Mouse (Mus musculus): ENCODE results near the gene Ank3.

The Ank3 gene

DNA sequence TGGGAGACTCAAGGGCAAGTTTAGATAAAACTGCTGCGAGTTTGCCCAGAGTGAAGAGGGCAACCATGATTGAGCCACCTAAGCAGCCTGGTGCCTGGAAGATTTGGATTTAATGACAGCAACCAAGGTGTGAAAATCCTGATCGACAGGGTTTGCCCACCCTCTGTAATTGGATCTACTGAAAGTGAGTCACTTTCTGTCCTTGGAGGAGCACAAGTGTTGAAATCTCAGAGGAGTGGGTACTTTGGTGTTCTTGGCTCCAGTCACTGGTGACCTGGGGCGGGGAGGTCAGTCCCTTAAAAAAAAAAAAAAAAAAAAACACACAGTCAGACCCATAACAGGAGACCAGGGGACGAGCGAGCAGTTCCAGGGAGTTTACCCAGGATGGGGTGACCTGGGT is 624.0 kb downstream of the Ank3 start:
- peak; percentile 59 for DNase-seq

DNA sequence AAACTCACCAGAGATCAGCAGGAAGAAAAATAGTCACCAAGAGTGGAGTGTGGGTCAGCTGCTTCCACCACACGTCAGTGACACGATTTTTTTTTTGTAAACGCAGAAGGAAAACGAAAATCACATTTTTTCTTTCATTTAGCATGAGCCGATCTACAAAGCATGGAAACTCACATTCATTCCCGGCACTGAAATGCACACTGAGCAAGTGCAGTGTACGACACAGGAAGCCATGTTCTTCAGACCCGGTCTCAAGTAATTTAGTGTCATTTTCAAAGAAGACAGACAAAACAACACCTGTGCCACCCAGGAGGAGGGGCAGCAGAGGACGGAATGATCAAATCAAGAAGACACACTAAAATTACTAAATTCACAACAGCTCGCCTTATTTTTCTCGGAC is 625.3 kb downstream of the Ank3 start:
- no peak for DNase-seq

DNA sequence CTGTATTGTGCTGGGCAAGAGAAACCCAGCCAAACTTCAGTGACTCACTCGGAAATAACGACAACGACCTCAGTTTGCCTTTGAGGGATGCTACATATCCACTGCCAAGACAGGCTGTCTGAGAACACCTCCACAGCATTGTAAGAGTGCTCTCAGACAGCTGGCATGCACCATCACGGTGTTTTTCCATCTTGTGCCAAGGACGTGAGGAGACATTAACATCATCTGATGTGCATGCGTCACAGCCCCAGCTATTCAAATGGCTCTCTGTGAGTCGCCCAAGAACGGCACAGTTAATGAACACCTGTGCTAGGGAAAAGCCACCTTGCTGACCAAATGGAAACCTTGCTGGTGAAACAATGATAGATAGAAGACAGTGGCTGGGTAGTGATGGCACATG is 633.4 kb downstream of the Ank3 start:
- no peak for DNase-seq

DNA sequence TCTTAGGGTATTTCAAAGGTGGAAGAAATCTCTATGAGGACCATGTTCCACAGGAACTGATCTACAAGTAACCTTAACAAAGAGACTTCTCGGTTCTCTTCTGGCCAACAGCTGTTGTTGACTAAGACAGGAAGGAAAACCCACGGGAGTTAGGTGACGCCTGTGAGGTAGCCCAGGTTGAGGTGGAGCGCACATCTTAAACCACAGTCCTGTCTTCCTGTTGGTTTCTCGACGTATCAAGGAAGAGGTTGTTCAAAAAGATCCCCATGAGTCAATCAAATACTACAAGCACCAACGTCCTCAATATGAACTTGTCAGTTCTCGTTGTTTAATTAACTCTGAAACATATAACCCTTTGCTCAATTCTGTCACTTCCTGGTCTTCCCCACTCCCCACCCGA is 634.4 kb downstream of the Ank3 start:
- no peak for DNase-seq

DNA sequence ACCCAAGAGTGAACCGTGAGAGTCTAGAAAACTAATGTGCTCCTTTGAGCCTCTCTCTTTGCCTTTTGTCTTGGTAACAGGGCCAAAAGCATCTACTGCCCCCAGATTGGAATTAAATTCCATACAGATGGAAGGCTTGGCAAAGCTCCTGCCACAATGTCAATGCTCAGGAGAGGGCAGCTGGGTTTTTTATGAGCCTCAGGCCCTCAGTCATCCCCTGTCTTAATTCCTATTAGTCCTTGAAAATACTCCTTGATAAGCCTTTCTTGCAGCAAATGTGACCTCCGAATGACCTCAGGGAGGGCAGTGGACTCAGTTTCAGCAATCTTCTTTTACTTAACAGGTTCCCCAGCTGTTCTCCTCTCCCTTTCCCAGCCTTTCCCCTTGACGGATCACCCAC is 635.3 kb downstream of the Ank3 start:
- DNase-seq, result no peak

DNA sequence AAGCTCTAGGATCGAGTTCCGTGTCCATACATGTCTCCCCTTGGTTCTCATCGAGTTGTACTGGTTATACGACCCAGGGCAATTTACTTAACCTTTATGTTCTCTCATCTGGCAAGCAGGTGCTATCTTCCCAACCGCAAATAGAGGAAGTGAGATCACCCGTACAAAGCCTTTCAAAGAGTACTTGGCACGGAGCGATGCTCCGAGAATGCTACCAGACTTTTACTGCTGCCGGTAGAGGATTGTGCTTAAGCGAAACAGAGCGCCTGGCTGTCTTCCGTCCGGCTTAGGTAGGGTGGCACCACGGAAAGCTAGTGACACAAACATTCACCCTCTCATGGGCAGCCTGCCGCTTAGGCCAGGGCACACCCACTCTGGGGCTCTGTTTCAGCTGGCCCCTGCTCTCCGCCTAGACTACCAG is 641.3 kb downstream of the Ank3 start:
- peak; percentile 44 for DNase-seq

DNA sequence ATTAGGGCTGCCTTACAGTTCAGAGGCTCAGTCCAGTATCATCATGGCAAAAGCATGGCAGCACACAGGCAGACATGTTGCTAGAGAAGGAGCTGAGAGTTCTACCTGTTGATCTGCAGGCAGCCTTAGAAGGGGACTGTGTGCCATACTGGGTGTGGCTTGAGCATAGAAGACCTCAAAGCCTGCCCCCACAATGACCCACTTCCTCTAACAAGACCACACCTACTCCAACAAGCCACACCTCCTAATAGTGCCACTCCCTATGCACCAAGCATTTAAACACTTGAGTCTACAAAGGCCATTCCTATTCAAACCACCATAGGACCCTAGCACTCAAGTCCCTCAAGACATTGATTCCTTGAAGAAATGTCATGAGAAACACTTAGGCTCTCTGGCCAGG is 643.0 kb downstream of the Ank3 start:
- DNase-seq, result no peak

DNA sequence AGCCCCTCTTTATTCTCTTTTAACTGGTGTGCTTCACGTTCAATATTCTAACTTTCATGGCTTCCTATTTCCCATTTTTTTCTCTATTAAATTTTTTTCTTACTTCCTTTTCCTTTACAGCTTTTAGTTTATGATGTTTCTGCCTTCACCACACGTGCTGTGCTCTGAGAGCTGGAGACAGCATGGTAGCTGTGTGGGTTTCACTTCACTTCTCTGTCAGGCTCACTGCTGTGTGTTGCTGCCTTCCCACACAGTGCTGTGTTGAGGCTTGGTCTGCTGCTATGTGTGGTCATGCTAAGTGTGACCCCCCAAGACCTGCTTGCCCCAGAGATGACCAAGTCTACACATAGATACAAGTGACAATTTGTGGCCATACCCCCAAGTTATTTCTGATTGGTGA is 647.1 kb downstream of the Ank3 start:
- DNase-seq, result no peak

DNA sequence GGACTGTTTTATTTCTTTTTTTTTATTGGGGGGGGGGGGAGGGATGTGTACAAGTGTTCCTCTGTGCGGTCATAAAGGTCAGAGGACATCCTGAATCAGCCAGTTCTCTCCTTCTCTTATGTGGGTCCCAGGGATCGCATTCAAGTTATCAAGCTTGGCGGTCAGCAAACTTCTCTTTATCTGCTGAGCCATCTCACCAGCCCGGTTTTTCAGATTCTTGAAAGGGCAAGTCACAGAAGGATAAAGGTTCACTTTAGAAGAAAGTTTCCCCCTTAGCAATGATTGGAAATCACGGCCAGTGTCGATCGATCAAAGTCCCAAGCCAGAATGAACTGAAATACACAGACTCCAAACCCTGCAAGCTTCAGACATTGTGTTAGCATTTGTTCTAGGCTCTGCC is 651.2 kb downstream of the Ank3 start:
- no peak for DNase-seq

DNA sequence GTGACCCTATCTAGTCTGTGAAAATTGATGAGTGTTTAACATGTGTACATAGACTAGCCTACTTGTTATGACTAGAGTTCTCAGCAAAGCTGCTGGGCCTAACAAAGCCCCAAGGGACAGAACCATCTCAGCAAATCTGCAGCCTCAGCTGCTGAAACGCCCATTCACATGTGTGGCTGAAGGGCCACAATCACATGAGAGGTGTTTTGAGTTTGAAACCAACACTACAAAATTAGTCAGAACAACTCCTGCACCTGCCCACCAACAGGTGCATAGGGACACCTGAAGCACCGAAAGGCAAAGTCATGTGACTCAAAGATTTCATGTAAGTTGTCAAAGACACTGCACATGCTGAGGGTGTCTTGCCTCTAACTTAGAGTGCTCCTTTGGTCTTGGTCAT is 656.7 kb downstream of the Ank3 start:
- DNase-seq, result no peak

DNA sequence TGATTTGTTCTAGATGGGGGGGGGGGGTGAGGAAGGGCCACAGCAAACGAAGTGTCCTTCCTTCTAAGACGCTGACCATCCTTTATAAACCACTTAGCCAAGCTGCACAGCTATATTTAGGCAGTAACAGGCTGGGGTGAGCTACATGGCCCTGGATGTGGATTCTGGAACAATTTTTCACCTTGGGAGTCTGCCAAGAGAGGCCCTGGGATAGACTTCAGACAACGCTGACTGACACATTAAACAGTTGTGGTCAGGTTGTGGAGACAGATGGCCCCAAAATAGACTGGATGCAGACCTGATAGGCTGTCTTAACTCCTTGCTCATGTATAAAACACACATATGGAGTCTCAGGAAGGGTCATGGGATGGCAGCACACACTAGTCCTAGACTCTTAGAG is 658.5 kb downstream of the Ank3 start:
- peak; percentile 71 for DNase-seq

DNA sequence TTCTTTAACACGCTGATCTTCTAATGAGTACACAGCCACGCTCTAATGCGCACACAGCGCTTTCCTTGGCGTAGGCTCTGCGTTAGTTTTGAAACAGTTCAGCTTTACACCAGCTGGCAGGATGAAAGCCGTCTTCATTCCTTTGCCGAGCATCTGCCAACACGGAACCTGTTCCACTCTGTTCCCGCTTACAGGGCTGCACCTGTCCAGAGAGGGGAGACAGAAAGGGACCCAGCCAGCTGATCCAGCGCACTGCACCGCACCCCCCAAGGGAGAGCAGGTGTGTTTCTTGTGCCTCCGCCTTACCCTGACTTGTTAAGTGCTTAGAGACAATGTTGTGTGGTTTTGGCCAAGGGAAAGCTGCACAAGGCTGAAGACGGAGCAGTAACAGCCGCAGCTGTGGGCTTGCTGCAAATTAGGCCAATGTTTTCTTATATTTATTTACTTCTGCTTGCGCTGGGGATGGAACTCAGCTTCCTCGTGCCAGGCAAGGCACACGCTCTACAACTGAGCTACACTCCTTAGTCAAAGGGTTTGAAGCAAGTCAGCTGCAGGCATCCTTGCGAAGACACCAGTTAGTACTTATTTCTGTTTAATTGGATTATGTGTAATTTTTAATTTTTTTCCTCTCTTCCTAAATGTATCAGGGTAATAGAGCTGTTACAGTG is 661.6 kb downstream of the Ank3 start:
- peak; percentile 39 for DNase-seq

DNA sequence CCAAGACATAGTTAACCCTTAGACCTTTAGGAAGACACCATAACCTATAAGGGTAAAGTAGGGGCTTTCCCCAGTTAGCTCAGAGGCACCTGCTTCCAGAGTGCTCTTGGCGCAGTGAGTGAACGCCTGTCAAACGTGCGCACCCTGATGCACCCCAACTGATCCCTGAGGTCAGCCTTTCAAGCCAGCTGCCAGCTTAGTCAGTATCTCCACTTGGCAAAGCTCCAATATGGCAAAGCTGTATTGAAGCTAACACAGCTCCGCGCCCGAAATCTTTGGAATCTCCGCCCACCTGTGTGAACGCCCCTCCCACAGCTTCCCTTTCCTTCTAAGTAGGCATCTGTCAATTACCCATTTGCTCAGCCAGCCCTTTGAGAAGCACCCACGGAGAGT is 662.1 kb downstream of the Ank3 start:
- peak; percentile 32 for DNase-seq

DNA sequence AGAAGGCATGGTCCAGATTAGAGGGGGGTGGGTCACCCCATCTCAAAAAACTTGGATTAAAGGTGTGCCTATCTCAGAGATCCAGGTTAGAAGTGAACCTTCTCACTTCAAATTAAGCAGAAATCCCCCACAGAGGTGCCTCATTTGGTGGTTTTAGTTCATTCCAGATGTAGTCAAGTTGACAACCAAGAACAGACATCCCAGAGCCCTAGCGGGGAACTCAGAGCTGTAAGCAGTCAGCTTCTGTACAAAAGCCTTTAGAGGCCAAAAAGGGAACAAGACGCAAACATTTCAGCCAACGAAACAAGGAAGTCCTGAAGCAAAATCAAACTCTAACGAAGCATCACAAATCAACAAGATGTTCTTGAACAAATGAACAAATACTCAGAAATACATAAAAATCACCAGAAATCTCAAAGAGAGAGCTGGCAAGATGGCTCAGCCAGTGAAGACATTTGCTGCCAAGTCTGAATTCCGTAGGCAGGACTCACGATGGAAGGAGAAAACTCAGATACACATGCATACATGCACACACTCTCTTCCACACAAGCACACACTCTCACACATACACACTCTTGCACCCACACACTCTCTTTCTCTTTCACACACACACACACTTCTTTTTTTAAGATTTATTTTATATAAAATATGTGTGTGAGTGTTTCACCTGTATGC is 665.4 kb downstream of the Ank3 start:
- no peak for DNase-seq

DNA sequence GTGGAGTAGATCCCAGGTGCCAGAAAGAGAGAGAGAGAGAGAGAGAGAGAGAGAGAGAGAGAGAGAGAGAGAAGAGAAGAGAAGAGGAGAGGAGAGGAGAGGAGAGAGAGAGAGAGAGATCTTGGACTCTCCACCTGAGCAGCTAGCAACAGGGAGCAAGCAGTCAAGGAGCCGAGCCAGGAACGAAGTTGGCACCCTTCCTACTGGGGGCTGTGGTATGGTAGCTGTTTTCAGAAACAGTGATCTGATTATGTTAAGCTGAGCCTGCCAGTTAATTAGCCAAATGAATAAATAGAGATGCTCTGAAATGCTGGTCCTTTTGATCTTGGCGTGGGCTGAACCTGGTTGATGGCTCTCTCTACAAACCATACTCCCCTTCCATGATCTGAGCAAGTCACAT is 666.6 kb downstream of the Ank3 start:
- DNase-seq, result no peak

DNA sequence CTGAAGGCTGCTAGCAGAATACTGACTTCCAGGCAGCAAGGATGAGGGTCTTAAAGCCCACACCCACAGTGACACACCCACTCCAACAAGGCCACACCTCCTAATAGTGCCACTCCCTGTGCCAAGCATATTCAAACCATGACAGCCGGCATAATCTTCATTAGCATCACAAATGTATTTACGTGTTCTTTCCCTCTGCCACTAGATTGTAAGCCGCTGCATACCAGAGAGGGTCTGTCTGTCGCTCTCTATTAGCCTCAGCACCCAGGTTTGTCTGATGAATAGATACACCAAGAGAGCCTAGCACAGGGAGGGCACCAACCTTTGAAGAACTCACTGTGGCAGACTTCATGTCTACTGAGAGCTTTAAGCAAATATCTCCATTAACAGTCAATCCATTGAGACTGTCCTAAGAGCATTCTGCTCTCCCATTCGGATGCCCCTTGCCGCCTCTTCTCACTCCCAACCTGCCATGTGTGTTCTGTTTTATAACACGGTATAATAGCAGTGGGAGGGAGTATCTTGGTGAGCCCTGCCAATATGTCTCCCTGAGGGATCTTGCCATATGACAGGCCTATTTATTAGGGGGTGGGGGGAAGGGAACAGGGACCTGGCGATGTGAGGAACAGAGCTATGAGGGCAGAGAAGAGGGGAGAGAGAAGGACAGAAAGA is 668.1 kb downstream of the Ank3 start:
- no peak for DNase-seq

DNA sequence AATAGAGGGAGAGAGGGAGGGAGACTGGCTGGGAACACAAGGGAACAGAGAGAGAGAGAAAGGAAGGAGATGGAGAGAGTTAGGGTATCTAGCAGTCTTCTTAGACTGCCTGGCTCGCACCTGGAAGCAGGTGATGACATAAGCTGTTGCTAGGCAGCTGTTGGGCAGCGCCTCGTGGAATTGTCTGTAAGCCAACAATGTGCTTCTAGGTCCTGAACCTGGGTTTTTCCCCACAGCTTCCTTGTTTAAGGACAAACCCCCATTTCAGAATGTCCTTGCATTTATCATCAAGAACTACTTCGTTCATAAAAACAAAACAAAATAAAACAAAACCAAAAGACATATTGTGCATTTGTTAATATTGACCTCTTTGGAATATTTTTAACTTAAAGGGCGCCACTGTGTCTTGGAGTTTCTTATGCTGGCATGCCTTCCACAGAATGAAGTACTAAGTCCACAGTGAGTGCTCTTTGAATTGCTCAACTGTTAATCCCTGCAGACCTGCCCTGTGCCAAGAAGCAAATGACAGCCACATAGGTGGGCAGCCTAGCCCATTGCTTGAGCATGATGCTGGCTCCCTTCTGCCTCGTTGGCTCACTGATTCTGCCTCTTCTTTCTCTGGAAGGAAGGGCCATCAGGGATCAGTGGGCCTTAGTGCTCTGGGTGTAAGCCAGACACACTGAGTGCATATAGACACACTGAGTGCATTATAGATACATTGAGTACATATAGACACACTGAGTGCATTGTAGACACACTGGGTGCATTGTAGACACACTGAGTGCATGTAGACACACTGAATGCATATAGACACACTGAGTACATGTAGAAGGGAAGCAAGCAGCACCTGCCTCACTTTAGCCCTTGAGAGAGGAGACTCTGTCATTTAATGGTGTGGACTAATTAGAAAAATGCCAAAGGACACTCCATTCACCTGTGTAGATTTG is 668.9 kb downstream of the Ank3 start:
- DNase-seq, result peak; percentile 53

DNA sequence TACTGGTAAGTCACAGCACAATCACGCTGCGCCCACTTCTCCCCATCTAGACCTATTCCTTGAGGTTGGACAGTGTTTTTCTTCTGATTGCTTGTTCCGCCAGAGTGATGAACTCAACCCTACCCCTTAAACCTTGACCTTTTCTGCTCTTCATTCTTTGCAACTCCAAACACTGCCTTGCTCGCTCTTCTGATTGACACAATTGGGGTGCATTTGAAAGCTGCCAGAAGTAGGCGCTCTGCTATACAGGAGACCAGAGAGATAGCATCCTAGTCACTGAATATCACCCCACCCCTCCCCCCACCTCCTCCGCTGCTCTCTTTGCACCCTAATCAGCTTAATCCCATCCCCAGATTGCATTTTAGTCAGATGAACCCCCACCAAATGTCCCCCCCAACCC is 670.7 kb downstream of the Ank3 start:
- DNase-seq, result no peak

DNA sequence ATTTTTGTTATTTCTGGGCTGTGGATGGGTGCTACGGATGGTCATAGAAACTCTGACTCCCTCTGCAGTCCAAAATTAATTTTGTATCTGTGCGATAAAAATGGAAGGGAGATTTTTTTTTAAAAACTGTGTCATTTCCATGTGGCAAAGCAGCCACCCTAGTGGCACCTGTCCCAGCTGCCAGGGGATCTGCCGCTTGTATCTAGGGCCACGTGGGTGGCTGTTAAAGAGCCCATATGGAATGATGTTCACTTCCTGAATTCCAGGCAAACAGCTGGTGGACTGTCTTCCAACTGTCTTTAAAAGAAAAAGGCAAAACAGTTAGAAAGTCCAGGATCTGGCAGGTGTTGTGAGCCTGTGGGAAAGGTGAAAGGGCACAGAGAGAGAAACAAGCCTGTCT is 672.8 kb downstream of the Ank3 start:
- DNase-seq, result no peak

Data from lung, postnatal 36 days (tissue).